13 mouse cellular contexts compared by ENCODE assay signal in genomic region chr16:29331351-29332044, GRCm38 (mm10). TPM values are rescaled to one million over a fixed set of nuclear protein-coding genes. Genes with fewer than 3 reads are reported as not detected.
DNase-seq lines count a peak whose midpoint lies in the region; ATAC-seq lines count a peak whose summit lies in the region.
"Had no signal": no experiment of that assay in that cellular context is flagged by ENCODE, and none has a peak within 500 bp of the region (broad histone marks: within the 10 kb centered on the region; RNA-seq: fewer than 3 reads in every experiment).

No protein-coding gene starts in this region.

- peak overlapping the region; percentile 73 for H3K27ac ChIP-seq in hindbrain, embryonic 15.5 days (replicated peaks)
- H3K27ac ChIP-seq in hindbrain, embryonic 10.5 days: no peak overlapping the region
- peak overlapping the region; percentile 52; the same call in 1 of the 2 replicates for H3K27ac ChIP-seq in neural tube, embryonic 13.5 days (replicated peaks)
- H3K27ac ChIP-seq: liver, embryonic 12.5 days had no signal

- no peaks in the 10 kb centered on the region for H3K36me3 ChIP-seq in hindbrain, embryonic 15.5 days
- H3K36me3 ChIP-seq in hindbrain, embryonic 10.5 days: no peaks in the 10 kb centered on the region
- H3K36me3 ChIP-seq in neural tube, embryonic 13.5 days: no peaks in the 10 kb centered on the region
- H3K36me3 ChIP-seq: heart, embryonic 12.5 days; liver, embryonic 12.5 days had no signal

- H3K27me3 ChIP-seq in hindbrain, embryonic 15.5 days: no peaks in the 10 kb centered on the region
- H3K27me3 ChIP-seq in hindbrain, embryonic 10.5 days (ENCODE audit: insufficient read depth, poor library complexity, severe bottlenecking): no peaks in the 10 kb centered on the region
- no peaks in the 10 kb centered on the region for H3K27me3 ChIP-seq in neural tube, embryonic 13.5 days
- H3K27me3 ChIP-seq: heart, embryonic 12.5 days; liver, embryonic 12.5 days had no signal

- no peak overlapping the region for H3K4me2 ChIP-seq in hindbrain, embryonic 15.5 days
- no peak overlapping the region for H3K4me2 ChIP-seq in neural tube, embryonic 13.5 days
- H3K4me2 ChIP-seq: heart, embryonic 12.5 days; liver, embryonic 12.5 days had no signal

- 81% methylated on average over 3 of the region's 3 CpGs for WGBS in hindbrain, embryonic 15.5 days
- WGBS in hindbrain, embryonic 10.5 days: 80% methylated on average over 3 of the region's 3 CpGs
- 73% methylated on average over 3 of the region's 3 CpGs for WGBS in neural tube, embryonic 13.5 days

- peaks cover 16% of the 10 kb centered on the region for H3K4me1 ChIP-seq in hindbrain, embryonic 15.5 days (replicated peaks)
- H3K4me1 ChIP-seq in hindbrain, embryonic 10.5 days (replicated peaks): no peaks in the 10 kb centered on the region
- 0 out of 2 replicates have a peak, but pooled peaks cover 2% of the 10 kb centered on the region for H3K4me1 ChIP-seq in neural tube, embryonic 13.5 days (replicated peaks)
- H3K4me1 ChIP-seq: heart, embryonic 12.5 days; liver, embryonic 12.5 days had no signal

- no peak overlapping the region for H3K9ac ChIP-seq in hindbrain, embryonic 15.5 days
- H3K9ac ChIP-seq in neural tube, embryonic 13.5 days: no peak overlapping the region
- H3K9ac ChIP-seq: heart, embryonic 12.5 days; liver, embryonic 12.5 days had no signal

- H3K4me3 ChIP-seq in hindbrain, embryonic 15.5 days: no peak overlapping the region
- H3K4me3 ChIP-seq in hindbrain, embryonic 10.5 days: no peak overlapping the region
- H3K4me3 ChIP-seq in neural tube, embryonic 13.5 days: no peak overlapping the region
- H3K4me3 ChIP-seq: heart, embryonic 12.5 days; liver, embryonic 12.5 days had no signal

- DNase-seq in hindbrain, embryonic 10.5 days (ENCODE audit: low spot score): no peak
- no peak for DNase-seq in neural tube, embryonic 10.5 days (ENCODE audit: extremely low spot score, low spot score)
- peak; percentile 7 for DNase-seq in mesoderm, embryonic 11.5 days (ENCODE audit: low read depth, low spot score)
- DNase-seq in gastrocnemius, postnatal 4 days (ENCODE audit: low spot score in 2 of 2): no peak
- DNase-seq in layer of hippocampus, adult 11-12 months (ENCODE audit: low spot score): no peak
- DNase-seq in layer of hippocampus, adult 9-11 months: no peak
- DNase-seq: adrenal gland, postnatal 36 days; cerebellum, postnatal 10 days had no signal

- peak; percentile 89 for ATAC-seq in hindbrain, embryonic 15.5 days (ENCODE audit: low FRiP score, low read depth)
- ATAC-seq in neural tube, embryonic 13.5 days (ENCODE audit: low read depth): peak; percentile 83
- ATAC-seq: liver, embryonic 12.5 days had no signal

- H3K9me3 ChIP-seq in hindbrain, embryonic 15.5 days: no peaks in the 10 kb centered on the region
- H3K9me3 ChIP-seq in hindbrain, embryonic 10.5 days: no peaks in the 10 kb centered on the region
- H3K9me3 ChIP-seq in neural tube, embryonic 13.5 days: no peaks in the 10 kb centered on the region
- H3K9me3 ChIP-seq: heart, embryonic 12.5 days; liver, embryonic 12.5 days had no signal

RNA-seq across cellular contexts. Expression of gene Atp13a5, which starts 47.0 kb away (rescaled TPM):
- 3.1 and 3.3 TPM in 2 replicates for polyA plus RNA-seq in hindbrain, embryonic 15.5 days (2015; fragmentation: Nextera tagmentation; extraction: Ambion mirVana)
- polyA plus RNA-seq in hindbrain, embryonic 10.5 days (2016; fragmentation: Nextera tagmentation; extraction: Ambion mirVana): 0.10 TPM in 1 of 2 replicates, not detected in the other
- polyA plus RNA-seq in neural tube, embryonic 13.5 days (2015; fragmentation: Nextera tagmentation; extraction: Ambion mirVana): 0.65 and 0.91 TPM in 2 replicates
- total RNA-seq in gastrocnemius, postnatal 4 days (2021): 1 to 10 TPM; 1.9 to 2.4 TPM
- total RNA-seq: adrenal gland, postnatal 36 days had no signal
- polyA plus RNA-seq: intestine, embryonic 14.5 days; liver, embryonic 12.5 days had no signal
